Comparison of ENCODE assay signal across 1 mouse cellular context in the genomic region with DNA sequence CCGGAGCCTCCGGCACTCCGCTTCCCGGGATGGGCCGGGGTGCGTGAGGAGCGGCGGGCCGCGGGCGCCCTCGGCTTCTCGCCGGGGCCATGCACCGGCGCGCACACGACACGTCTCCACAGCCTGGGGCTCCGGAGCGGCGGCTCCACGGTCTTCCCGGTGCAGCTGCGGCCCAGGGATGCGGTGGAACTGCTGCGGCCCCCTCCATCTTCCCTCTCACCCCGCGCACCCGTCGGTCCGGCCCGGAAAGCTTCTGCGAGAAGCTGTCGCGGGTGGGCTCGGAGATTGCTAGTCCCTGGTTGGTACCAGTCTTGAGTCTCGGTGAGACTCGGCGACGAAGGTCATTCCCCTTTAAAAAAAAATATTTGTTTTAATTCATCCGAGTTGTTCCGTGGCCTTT.
TF ChIP-seq lines count a peak whose summit lies in the region.

No protein-coding gene starts in this region.

TF ChIP-seq in MEL, 35 proteins besides CTCF, POLR2A, EP300 and RAD21 (continued from another document):
- no peak for TF ChIP-seq MAX (IDR thresholded peaks at IDR 0.05; ENCODE audit: low read length)
- TF ChIP-seq NELFE (IDR thresholded peaks at IDR 0.05; ENCODE audit: low read depth, low read length), result no peak
- no peak for TF ChIP-seq UBTF (IDR thresholded peaks at IDR 0.05; ENCODE audit: borderline replicate concordance, insufficient read depth, low read depth, low read length)
- no peak for TF ChIP-seq TBP (IDR thresholded peaks at IDR 0.05; ENCODE audit: low read depth, low read length)
- TF ChIP-seq ETS1 (IDR thresholded peaks at IDR 0.05; ENCODE audit: low read depth, low read length), result no peak
- no peak for TF ChIP-seq MXI1 (IDR thresholded peaks at IDR 0.05; ENCODE audit: low read depth, low read length)
- no peak for TF ChIP-seq ZNF384 (IDR thresholded peaks at IDR 0.05; ENCODE audit: low read depth, low read length)
- no peak for TF ChIP-seq KAT2A (conservative IDR thresholded peaks at IDR 0.05; ENCODE audit: low read depth, low read length)
